Mouse (Mus musculus): Measurements from ENCODE around the gene Nav3. TPM values are rescaled to one million over a fixed set of nuclear protein-coding genes. Genes with fewer than 3 reads are reported as not detected.

Nav3 gene
- 17.6 and 22.0 TPM in 2 replicates for polyA plus RNA-seq (2014; fragmentation: Nextera tagmentation; extraction: Ambion mirVana)

- Histone ChIP-seq H3K27ac (ENCODE audit: low read depth, low read length) (peak within 1 kb of the TSS; percentile 91), H3K36me3 (ENCODE audit: control insufficient read depth, insufficient read depth, low read length) (no peaks in the 10 kb centered on the region), H3K9me3 (replicated peaks; ENCODE audit: control insufficient read depth, low read length) (no peaks in the 10 kb centered on the region), H3K27me3 (replicated peaks; ENCODE audit: control insufficient read depth, insufficient read depth, low read length) (no peaks in the 10 kb centered on the region), H3K4me3 (ENCODE audit: low read depth, low read length) (peak within 1 kb of the TSS; percentile 77), H3K4me2 (ENCODE audit: low read length) (peak within 1 kb of the TSS; percentile 69), H3K9ac (ENCODE audit: low read length) (peak within 1 kb of the TSS; percentile 90), H3K4me1 (ENCODE audit: control insufficient read depth, insufficient read depth, low read length) (no peaks in the 10 kb centered on the region; the same call in 1 of the 2 replicates)
- WGBS: 1% methylated on average over 15 of the region's 50 CpGs
- ATAC-seq (peak; percentile 94), DNase-seq (ENCODE audit: low spot score) (peak; percentile 88)
These were observed at the start of gene Nav3 for GRCm38 (mm10) chr10:110455838-110456493. Gene Nav3 (minus strand): TSS chr10:110456204.

GRCm38 (mm10) chr10:110485306-110485705 is 29.3 kb upstream of the Nav3 start:
- H3K36me3 ChIP-seq (ENCODE audit: control insufficient read depth, insufficient read depth, low read length): no peaks in the 10 kb centered on the region
- H3K27me3 ChIP-seq (replicated peaks; ENCODE audit: control insufficient read depth, insufficient read depth, low read length): no peaks in the 10 kb centered on the region
- DNase-seq (ENCODE audit: low spot score) (peak; percentile 28), ATAC-seq (no peak)
- no peak overlapping the region for H3K4me2 ChIP-seq (ENCODE audit: low read length)
- H3K4me1 ChIP-seq (ENCODE audit: control insufficient read depth, insufficient read depth, low read length): no peaks in the 10 kb centered on the region
- no peak overlapping the region for H3K27ac ChIP-seq (ENCODE audit: low read depth, low read length)
- WGBS: 76% methylated on average over 5 of the region's 5 CpGs
- H3K4me3 ChIP-seq (ENCODE audit: low read depth, low read length): no peak overlapping the region
- no peaks in the 10 kb centered on the region for H3K9me3 ChIP-seq (replicated peaks; ENCODE audit: control insufficient read depth, low read length)
- no peak overlapping the region for H3K9ac ChIP-seq (ENCODE audit: low read length)

- DNase-seq (ENCODE audit: low spot score) (no peak), ATAC-seq (no peak)
- Histone ChIP-seq H3K4me2 (ENCODE audit: low read length) (no peak overlapping the region), H3K27ac (ENCODE audit: low read depth, low read length) (no peak overlapping the region; the same call in 1 of the 2 replicates), H3K4me3 (ENCODE audit: low read depth, low read length) (no peak overlapping the region), H3K4me1 (ENCODE audit: control insufficient read depth, insufficient read depth, low read length) (no peaks in the 10 kb centered on the region), H3K9me3 (replicated peaks; ENCODE audit: control insufficient read depth, low read length) (no peaks in the 10 kb centered on the region), H3K36me3 (ENCODE audit: control insufficient read depth, insufficient read depth, low read length) (no peaks in the 10 kb centered on the region), H3K9ac (ENCODE audit: low read length) (no peak overlapping the region), H3K27me3 (replicated peaks; ENCODE audit: control insufficient read depth, insufficient read depth, low read length) (no peaks in the 10 kb centered on the region)
- 78% methylated on average over 8 of the region's 8 CpGs for WGBS
These were observed 28.8 kb upstream of the Nav3 start for GRCm38 (mm10) chr10:110484822-110485221.

- DNase-seq (ENCODE audit: low spot score) (no peak), ATAC-seq (0 out of 2 replicates have a peak, but pooled peaks have one; percentile 26)
- no peaks in the 10 kb centered on the region for H3K9me3 ChIP-seq (replicated peaks; ENCODE audit: control insufficient read depth, low read length)
These were observed 23.2 kb upstream of the Nav3 start for GRCm38 (mm10) chr10:110479189-110479588.

GRCm38 (mm10) chr10:110477689-110478314 is 21.8 kb upstream of the Nav3 start:
- peak overlapping the region; percentile 32; the same call in 1 of the 2 replicates for H3K9ac ChIP-seq (ENCODE audit: low read length)
- no peaks in the 10 kb centered on the region for H3K27me3 ChIP-seq (replicated peaks; ENCODE audit: control insufficient read depth, insufficient read depth, low read length)
- WGBS: 36% methylated on average over 11 of the region's 11 CpGs
- DNase-seq (ENCODE audit: low spot score) (peak; percentile 63), ATAC-seq (peak; percentile 86)
- H3K4me3 ChIP-seq (ENCODE audit: low read depth, low read length): no peak overlapping the region
- no peak overlapping the region for H3K27ac ChIP-seq (ENCODE audit: low read depth, low read length)
- H3K4me2 ChIP-seq (ENCODE audit: low read length): peak overlapping the region; percentile 4
- no peaks in the 10 kb centered on the region for H3K36me3 ChIP-seq (ENCODE audit: control insufficient read depth, insufficient read depth, low read length)
- H3K4me1 ChIP-seq (ENCODE audit: control insufficient read depth, insufficient read depth, low read length): no peaks in the 10 kb centered on the region; the same call in 1 of the 2 replicates
- no peaks in the 10 kb centered on the region for H3K9me3 ChIP-seq (replicated peaks; ENCODE audit: control insufficient read depth, low read length)

More at GRCm38 (mm10) chr10:110479189-110479588, 23.2 kb upstream of the Nav3 start:
- H3K36me3 ChIP-seq (ENCODE audit: control insufficient read depth, insufficient read depth, low read length): no peaks in the 10 kb centered on the region
- H3K4me3 ChIP-seq (ENCODE audit: low read depth, low read length): no peak overlapping the region
- no peaks in the 10 kb centered on the region; the same call in 1 of the 2 replicates for H3K4me1 ChIP-seq (ENCODE audit: control insufficient read depth, insufficient read depth, low read length)
- H3K27ac ChIP-seq (ENCODE audit: low read depth, low read length): no peak overlapping the region
- H3K9ac ChIP-seq (ENCODE audit: low read length): no peak overlapping the region
- no peak overlapping the region for H3K4me2 ChIP-seq (ENCODE audit: low read length)
- no peaks in the 10 kb centered on the region for H3K27me3 ChIP-seq (replicated peaks; ENCODE audit: control insufficient read depth, insufficient read depth, low read length)
- WGBS: 82% methylated on average over 3 of the region's 3 CpGs

- Histone ChIP-seq H3K4me2 (ENCODE audit: low read length) (no peak overlapping the region), H3K4me3 (ENCODE audit: low read depth, low read length) (no peak overlapping the region), H3K27me3 (replicated peaks; ENCODE audit: control insufficient read depth, insufficient read depth, low read length) (no peaks in the 10 kb centered on the region), H3K9ac (ENCODE audit: low read length) (no peak overlapping the region), H3K27ac (ENCODE audit: low read depth, low read length) (no peak overlapping the region), H3K9me3 (replicated peaks; ENCODE audit: control insufficient read depth, low read length) (no peaks in the 10 kb centered on the region), H3K4me1 (ENCODE audit: control insufficient read depth, insufficient read depth, low read length) (no peaks in the 10 kb centered on the region; the same call in 1 of the 2 replicates), H3K36me3 (ENCODE audit: control insufficient read depth, insufficient read depth, low read length) (no peaks in the 10 kb centered on the region)
- ATAC-seq: no peak
- WGBS: 98% methylated on average over 1 of the region's 1 CpGs
- DNase-seq (ENCODE audit: low spot score): no peak
These were observed 18.1 kb upstream of the Nav3 start for GRCm38 (mm10) chr10:110474107-110474506.

- Histone ChIP-seq H3K27me3 (replicated peaks; ENCODE audit: control insufficient read depth, insufficient read depth, low read length) (no peaks in the 10 kb centered on the region), H3K4me2 (ENCODE audit: low read length) (no peak overlapping the region), H3K9ac (ENCODE audit: low read length) (no peak overlapping the region), H3K9me3 (replicated peaks; ENCODE audit: control insufficient read depth, low read length) (no peaks in the 10 kb centered on the region), H3K27ac (ENCODE audit: low read depth, low read length) (no peak overlapping the region), H3K4me3 (ENCODE audit: low read depth, low read length) (no peak overlapping the region), H3K36me3 (ENCODE audit: control insufficient read depth, insufficient read depth, low read length) (no peaks in the 10 kb centered on the region), H3K4me1 (ENCODE audit: control insufficient read depth, insufficient read depth, low read length) (no peaks in the 10 kb centered on the region)
- ATAC-seq: no peak
- 91% methylated on average over 4 of the region's 4 CpGs for WGBS
- DNase-seq (ENCODE audit: low spot score): no peak
These were observed 13.4 kb upstream of the Nav3 start for GRCm38 (mm10) chr10:110469445-110469844.

GRCm38 (mm10) chr10:110455063-110455837 is 754 bp downstream of the Nav3 start:
- 0% methylated on average over 37 of the region's 45 CpGs for WGBS
- Histone ChIP-seq H3K4me3 (ENCODE audit: low read depth, low read length) (peak overlapping the region; percentile 77), H3K27me3 (replicated peaks; ENCODE audit: control insufficient read depth, insufficient read depth, low read length) (no peaks in the 10 kb centered on the region), H3K36me3 (ENCODE audit: control insufficient read depth, insufficient read depth, low read length) (no peaks in the 10 kb centered on the region), H3K9ac (ENCODE audit: low read length) (peak overlapping the region; percentile 90), H3K9me3 (replicated peaks; ENCODE audit: control insufficient read depth, low read length) (no peaks in the 10 kb centered on the region), H3K4me1 (ENCODE audit: control insufficient read depth, insufficient read depth, low read length) (no peaks in the 10 kb centered on the region; the same call in 1 of the 2 replicates), H3K4me2 (ENCODE audit: low read length) (peak overlapping the region; percentile 69), H3K27ac (ENCODE audit: low read depth, low read length) (peak overlapping the region; percentile 91)
- peak; percentile 81 for DNase-seq (ENCODE audit: low spot score)
- peak; percentile 79 for ATAC-seq

Data from forebrain, embryonic 14.5 days (tissue).